29 mouse cellular contexts compared by ENCODE assay signal in genomic region chr19:24325692-24326091, GRCm38 (mm10). TPM values are rescaled to one million over a fixed set of nuclear protein-coding genes. Genes with fewer than 3 reads are reported as not detected.
DNase-seq lines count a peak whose midpoint lies in the region; ATAC-seq and TF ChIP-seq lines count a peak whose summit lies in the region.
"Had no signal": no experiment of that assay in that cellular context is flagged by ENCODE, and none has a peak within 500 bp of the region (broad histone marks: within the 10 kb centered on the region; RNA-seq: fewer than 3 reads in every experiment).

No protein-coding gene starts in this region.

- H3K4me1 ChIP-seq in forebrain, postnatal 0 days (ENCODE audit: insufficient read depth) = no peaks in the 10 kb centered on the region
- H3K4me1 ChIP-seq in forebrain, embryonic 14.5 days (ENCODE audit: control insufficient read depth, insufficient read depth, low read length) = peaks cover 5% of the 10 kb centered on the region; the same call in 1 of the 2 replicates
- peaks cover 9% of the 10 kb centered on the region for H3K4me1 ChIP-seq in kidney, embryonic 14.5 days (ENCODE audit: control insufficient read depth, insufficient read depth, low read length)
- H3K4me1 ChIP-seq: liver, embryonic 12.5 days had no signal

- no peaks in the 10 kb centered on the region for H3K36me3 ChIP-seq in forebrain, postnatal 0 days (ENCODE audit: insufficient read depth)
- no peaks in the 10 kb centered on the region for H3K36me3 ChIP-seq in forebrain, embryonic 14.5 days (ENCODE audit: control insufficient read depth, insufficient read depth, low read length)
- no peaks in the 10 kb centered on the region for H3K36me3 ChIP-seq in kidney, embryonic 14.5 days (ENCODE audit: control insufficient read depth, insufficient read depth, low read length)
- H3K36me3 ChIP-seq: embryonic facial prominence, embryonic 12.5 days; forebrain, embryonic 15.5 days; heart, embryonic 10.5 days; heart, embryonic 15.5 days; hindbrain, embryonic 12.5 days; liver, embryonic 12.5 days; midbrain, embryonic 12.5 days; neural tube, embryonic 13.5 days had no signal

- no peaks in the 10 kb centered on the region for H3K9me3 ChIP-seq in forebrain, postnatal 0 days (ENCODE audit: low read length)
- H3K9me3 ChIP-seq in forebrain, embryonic 14.5 days (replicated peaks; ENCODE audit: control insufficient read depth, low read length) = no peaks in the 10 kb centered on the region
- H3K9me3 ChIP-seq in kidney, embryonic 14.5 days (ENCODE audit: control insufficient read depth, low read length) = no peaks in the 10 kb centered on the region
- H3K9me3 ChIP-seq: embryonic facial prominence, embryonic 12.5 days; forebrain, embryonic 15.5 days; heart, embryonic 10.5 days; heart, embryonic 15.5 days; hindbrain, embryonic 12.5 days; liver, embryonic 12.5 days; midbrain, embryonic 12.5 days; neural tube, embryonic 13.5 days had no signal

- ATAC-seq in forebrain, postnatal 0 days = peak; percentile 56; the same call in 1 of the 2 replicates
- ATAC-seq in forebrain, embryonic 14.5 days = no peak
- ATAC-seq in granulocyte monocyte progenitor cell, adult 5-6 weeks (replicated peaks; ENCODE audit: poor library complexity, severe bottlenecking) = no peak
- ATAC-seq in kidney, embryonic 14.5 days (ENCODE audit: low FRiP score, low TSS enrichment) = no peak
- ATAC-seq: CD4-positive, CD25-positive, alpha-beta regulatory T cell, adult 4 months; forebrain, embryonic 15.5 days; intestine, postnatal 0 days; liver, embryonic 12.5 days; liver, postnatal 0 days had no signal

- no peak for DNase-seq in forebrain, postnatal 0 days
- no peak for DNase-seq in forebrain, embryonic 14.5 days (ENCODE audit: low spot score)
- DNase-seq in left cerebral cortex, adult 2 months (ENCODE audit: extremely low spot score in 1 of 2, low spot score in 2 of 2) = no peak
- no peak for DNase-seq in left cerebral cortex, postnatal 36 days (ENCODE audit: low spot score in 2 of 2)
- peak; percentile 15 for DNase-seq in 3134 (ENCODE audit: extremely low read depth, insufficient read length, low spot score)
- DNase-seq in brain, adult 2 months (ENCODE audit: low read depth, low spot score) = peak; percentile 89
- DNase-seq: adrenal gland, adult 8-10 months; cerebellum, adult 11 months; cerebellum, adult 9-10 months; cerebellum, postnatal 36 days; embryo, embryonic 11 days; gastrocnemius, postnatal 10 days; heart, postnatal 36 days; kidney, adult 9 months; kidney, postnatal 14 days; liver, postnatal 0 days; lung, postnatal 36 days had no signal

- no peak overlapping the region for H3K9ac ChIP-seq in forebrain, postnatal 0 days
- H3K9ac ChIP-seq in forebrain, embryonic 14.5 days (ENCODE audit: low read length) = no peak overlapping the region
- H3K9ac ChIP-seq in kidney, embryonic 14.5 days (ENCODE audit: low read depth, low read length) = no peak overlapping the region
- H3K9ac ChIP-seq: embryonic facial prominence, embryonic 12.5 days; forebrain, embryonic 15.5 days; heart, embryonic 15.5 days; hindbrain, embryonic 12.5 days; liver, embryonic 12.5 days; liver, postnatal 0 days; midbrain, embryonic 12.5 days; neural tube, embryonic 13.5 days had no signal

- H3K4me3 ChIP-seq in forebrain, postnatal 0 days (ENCODE audit: low read depth, low read length) = no peak overlapping the region
- H3K4me3 ChIP-seq in forebrain, embryonic 14.5 days (ENCODE audit: low read depth, low read length) = no peak overlapping the region
- H3K4me3 ChIP-seq in left cerebral cortex, adult 2 months = no peak overlapping the region
- no peak overlapping the region for H3K4me3 ChIP-seq in kidney, embryonic 14.5 days (ENCODE audit: low read length)
- H3K4me3 ChIP-seq: embryonic facial prominence, embryonic 12.5 days; forebrain, embryonic 15.5 days; heart, embryonic 10.5 days; heart, embryonic 15.5 days; hindbrain, embryonic 12.5 days; liver, embryonic 12.5 days; midbrain, embryonic 12.5 days; neural tube, embryonic 13.5 days had no signal

- intact Hi-C loops in left cerebral cortex, adult 2 months (cut with DNase I) = loop anchor here (1.0 kb wide), 1 partner anchor 91 kb away; no protein-coding TSS in a partner anchor
- intact Hi-C loops in left cerebral cortex, postnatal 36 days (cut with DNase I) = loop anchor here (5.0 kb wide), 1 partner anchor 42 kb away; no protein-coding TSS in a partner anchor

- H3K4me2 ChIP-seq in forebrain, postnatal 0 days (ENCODE audit: low read depth) = no peak overlapping the region
- no peak overlapping the region for H3K4me2 ChIP-seq in forebrain, embryonic 14.5 days (ENCODE audit: low read length)
- no peak overlapping the region for H3K4me2 ChIP-seq in kidney, embryonic 14.5 days (replicated peaks; ENCODE audit: low read depth, low read length)
- H3K4me2 ChIP-seq: embryonic facial prominence, embryonic 12.5 days; forebrain, embryonic 15.5 days; heart, embryonic 15.5 days; hindbrain, embryonic 12.5 days; liver, embryonic 12.5 days; midbrain, embryonic 12.5 days; neural tube, embryonic 13.5 days had no signal

- 67% methylated on average over 6 of the region's 6 CpGs for WGBS in forebrain, postnatal 0 days
- 79% methylated on average over 6 of the region's 6 CpGs for WGBS in forebrain, embryonic 14.5 days
- 81% methylated on average over 6 of the region's 6 CpGs for WGBS in kidney, embryonic 14.5 days

- no peak overlapping the region for H3K27ac ChIP-seq in forebrain, postnatal 0 days (ENCODE audit: low read depth, low read length)
- H3K27ac ChIP-seq in forebrain, embryonic 14.5 days (ENCODE audit: low read depth, low read length) = no peak overlapping the region
- H3K27ac ChIP-seq in left cerebral cortex, adult 2 months = peak overlapping the region; percentile 44; the same call in 1 of the 2 replicates
- no peak overlapping the region for H3K27ac ChIP-seq in kidney, embryonic 14.5 days (ENCODE audit: low read depth, low read length)
- H3K27ac ChIP-seq: embryonic facial prominence, embryonic 12.5 days; forebrain, embryonic 15.5 days; heart, embryonic 10.5 days; heart, embryonic 15.5 days; hindbrain, embryonic 12.5 days; liver, embryonic 12.5 days; midbrain, embryonic 12.5 days; neural tube, embryonic 13.5 days had no signal

- H3K27me3 ChIP-seq in forebrain, postnatal 0 days (ENCODE audit: insufficient read depth, low read length) = no peaks in the 10 kb centered on the region
- H3K27me3 ChIP-seq in forebrain, embryonic 14.5 days (replicated peaks; ENCODE audit: control insufficient read depth, insufficient read depth, low read length) = no peaks in the 10 kb centered on the region
- H3K27me3 ChIP-seq in kidney, embryonic 14.5 days (ENCODE audit: control insufficient read depth, insufficient read depth, low read length) = no peaks in the 10 kb centered on the region
- H3K27me3 ChIP-seq: embryonic facial prominence, embryonic 12.5 days; forebrain, embryonic 15.5 days; heart, embryonic 15.5 days; hindbrain, embryonic 12.5 days; liver, embryonic 12.5 days; midbrain, embryonic 12.5 days; neural tube, embryonic 13.5 days had no signal

- TF ChIP-seq CTCF in forebrain, postnatal 0 days (IDR thresholded peaks at IDR 0.05; ENCODE audit: low read depth) = no peak
- no peak for TF ChIP-seq CTCF in left cerebral cortex, adult 2 months (IDR thresholded peaks at IDR 0.05)

RNA-seq across cellular contexts. Expression of gene Fxn, which starts 45.3 kb away (rescaled TPM):
- 15.0 and 26.0 TPM in 2 replicates for total RNA-seq in forebrain, postnatal 0 days (2014; rRNA removed)
- 33.3 and 33.4 TPM in 2 replicates for polyA plus RNA-seq in forebrain, postnatal 0 days (2015; fragmentation: Nextera tagmentation; extraction: Ambion mirVana)
- polyA plus RNA-seq in forebrain, embryonic 14.5 days (2014; fragmentation: Nextera tagmentation; extraction: Ambion mirVana) = 40.5 and 47.9 TPM in 2 replicates
- total RNA-seq in left cerebral cortex, adult 2 months (2021) = 1 to 10 TPM; 5.9 to 8.1 TPM
- 1 to 10 TPM; 6.7 to 7.3 TPM for total RNA-seq in left cerebral cortex, postnatal 36 days (2021)
- total RNA-seq in granulocyte monocyte progenitor cell, adult 5-6 weeks (2014; fragmentation: Nextera tagmentation) = 44.6 and 48.1 TPM in 2 replicates
- 11.1 and 14.0 TPM in 2 replicates for total RNA-seq in granulocyte monocyte progenitor cell, adult 5-6 weeks (2017)
- 57.8 and 62.0 TPM in 2 replicates for polyA plus RNA-seq in kidney, embryonic 14.5 days (2014; fragmentation: Nextera tagmentation; extraction: Ambion mirVana)

Comparison
In these comparisons a context has a peak if more than half of its experiments do, and no peak if none do; other contexts are left out.
1. DNase-seq: peak in 3134 (single experiment) and brain, adult 2 months (single experiment); none in forebrain, postnatal 0 days (single experiment), forebrain, embryonic 14.5 days (single experiment), left cerebral cortex, adult 2 months (0 of 2) and left cerebral cortex, postnatal 36 days (0 of 2).